Mouse (Mus musculus): ENCODE results near the gene Nudt10. TPM values are rescaled to one million over a fixed set of nuclear protein-coding genes. Genes with fewer than 3 reads are reported as not detected.
"Not testable (repeated sequence)": the region's sequence is repeated elsewhere in the genome, so short reads cannot be mapped to it uniquely, and the experiment has no call there.

Gene Nudt10
- polyA plus RNA-seq (2015; fragmentation: Nextera tagmentation; extraction: Ambion mirVana) = 1.7 and 2.0 TPM in 2 replicates

DNA sequence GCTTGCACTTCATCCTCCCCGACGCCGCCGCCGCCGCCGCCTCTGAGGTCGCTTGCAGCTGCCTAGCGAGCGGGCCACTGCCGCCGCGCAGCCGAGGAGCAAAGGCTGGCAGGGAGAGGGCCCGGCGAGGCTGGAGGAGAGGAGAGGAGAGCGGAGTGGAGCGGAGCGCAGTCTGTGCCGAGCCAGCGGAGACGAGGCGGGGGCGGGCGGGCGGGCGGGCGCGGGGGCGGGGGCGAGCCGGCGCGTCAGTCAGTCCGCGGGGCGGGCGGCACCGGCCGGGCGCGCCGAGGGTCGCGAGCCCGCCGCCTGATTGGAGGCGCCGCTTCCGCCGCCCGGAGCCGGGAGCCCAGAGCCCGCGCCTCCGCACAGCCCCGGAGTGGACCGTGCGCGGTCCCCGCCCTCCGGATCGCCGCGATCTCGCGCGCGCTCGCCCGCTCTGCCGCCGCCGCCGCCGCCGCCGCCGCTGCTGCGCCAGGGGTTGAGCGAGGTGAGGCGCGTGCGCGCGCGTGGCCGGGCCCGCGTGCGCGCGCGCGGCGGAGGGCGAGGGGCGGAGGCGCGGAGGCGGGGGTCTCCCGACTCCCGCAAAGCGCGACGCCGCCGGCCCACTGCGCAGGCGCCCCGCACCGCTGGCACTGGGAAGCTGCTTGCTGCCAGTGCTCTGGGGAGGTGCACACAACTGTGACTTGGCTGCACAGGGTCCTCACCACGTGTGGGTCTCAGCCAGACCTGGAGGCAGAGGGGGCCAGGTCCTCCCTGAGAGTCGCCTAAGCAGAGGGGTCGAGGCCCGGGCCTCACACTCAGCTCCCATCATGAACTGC lies at the start of gene Nudt10:
TSS of gene Nudt10 (minus strand) at position 193 of the 818 bp plus-strand sequence.
- WGBS = 20% methylated on average over 11 of the region's 116 CpGs
- Histone ChIP-seq H3K4me2 (ENCODE audit: low read depth, low read length) (peak within 1 kb of the TSS; percentile 46), H3K4me3 (ENCODE audit: low read length) (peak within 1 kb of the TSS; percentile 30)
- not testable (repeated sequence) for H3K4me1 ChIP-seq (ENCODE audit: control insufficient read depth, insufficient read depth, low read length); H3K9me3 ChIP-seq (replicated peaks; ENCODE audit: control insufficient read depth, low read length); H3K27ac ChIP-seq (ENCODE audit: low read length); H3K36me3 ChIP-seq (ENCODE audit: control insufficient read depth, insufficient read depth); H3K27me3 ChIP-seq (ENCODE audit: control insufficient read depth, insufficient read depth, low read length); H3K9ac ChIP-seq (ENCODE audit: low read length)
- ATAC-seq (replicated peaks; ENCODE audit: extremely low read depth, insufficient read depth, low FRiP score) = peak; percentile 77

DNA sequence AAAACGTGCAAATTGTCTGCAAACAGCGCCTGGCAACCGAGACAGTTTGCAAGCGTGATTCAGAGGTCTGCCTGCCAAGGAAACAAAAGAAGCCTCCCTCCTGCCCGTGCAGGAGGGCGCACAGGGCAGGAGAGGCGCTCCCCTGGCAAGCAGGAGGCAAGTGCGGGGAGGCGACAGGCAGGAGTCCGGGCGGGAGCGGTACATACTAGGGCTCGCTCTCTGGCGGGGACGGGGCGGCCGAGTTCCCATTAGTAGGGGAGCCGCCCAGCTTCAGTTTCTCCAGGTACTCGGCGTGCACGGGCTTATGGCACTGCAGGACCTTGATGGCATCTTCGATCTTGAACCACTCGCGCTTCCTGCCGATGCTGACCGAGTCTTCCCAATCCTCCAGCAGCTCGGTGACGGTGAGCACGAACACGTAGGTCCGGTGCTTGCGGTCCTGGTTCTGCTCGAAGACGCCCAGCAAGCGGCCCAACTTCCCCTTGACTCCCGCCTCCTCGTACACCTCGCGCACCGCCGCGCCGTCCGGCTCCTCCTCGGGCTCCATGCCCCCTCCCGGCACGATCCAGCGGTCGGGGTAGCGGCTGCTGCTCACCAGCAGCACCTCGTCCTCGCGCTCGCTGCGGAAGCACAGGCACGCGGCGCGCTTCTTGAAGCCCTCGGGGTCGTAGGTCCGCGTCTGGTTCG lies 536 bp downstream of the Nudt10 start:
- H3K9ac ChIP-seq (ENCODE audit: low read length); H3K27ac ChIP-seq (ENCODE audit: low read length); H3K27me3 ChIP-seq (ENCODE audit: control insufficient read depth, insufficient read depth, low read length); H3K36me3 ChIP-seq (ENCODE audit: control insufficient read depth, insufficient read depth); H3K9me3 ChIP-seq (replicated peaks; ENCODE audit: control insufficient read depth, low read length); H3K4me1 ChIP-seq (ENCODE audit: control insufficient read depth, insufficient read depth, low read length): not testable (repeated sequence)
- Histone ChIP-seq H3K4me2 (ENCODE audit: low read depth, low read length) (peak overlapping the region; percentile 46), H3K4me3 (ENCODE audit: low read length) (peak overlapping the region; percentile 30)
- WGBS = 17% methylated on average over 14 of the region's 64 CpGs
- peak; percentile 50; the same call in 1 of the 2 replicates for ATAC-seq (replicated peaks; ENCODE audit: extremely low read depth, insufficient read depth, low FRiP score)

DNA sequence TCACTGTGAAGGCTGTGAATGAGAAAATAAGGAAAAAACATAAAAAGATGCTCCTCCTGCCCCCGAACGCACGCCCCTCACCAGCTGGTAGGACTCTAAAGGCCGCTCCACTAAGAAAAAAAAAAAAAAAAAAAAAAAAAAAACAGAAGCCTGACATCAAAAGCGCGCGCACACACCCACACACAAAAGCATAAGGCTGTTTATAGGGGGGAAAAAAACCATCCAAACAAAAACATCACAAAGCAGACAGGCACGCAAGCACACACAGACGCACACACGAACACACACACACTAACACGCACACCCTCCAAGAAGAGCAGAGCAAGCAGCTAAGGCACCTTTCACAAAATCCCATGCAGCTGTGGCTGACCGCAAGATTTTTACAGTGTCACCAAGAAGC lies 1.1 kb downstream of the Nudt10 start:
- peak overlapping the region; percentile 30 for H3K4me3 ChIP-seq (ENCODE audit: low read length)
- 10% methylated on average over 11 of the region's 12 CpGs for WGBS
- no peak overlapping the region for H3K27ac ChIP-seq (ENCODE audit: low read length)
- peak overlapping the region; percentile 46 for H3K4me2 ChIP-seq (ENCODE audit: low read depth, low read length)
- H3K9ac ChIP-seq (ENCODE audit: low read length) = no peak overlapping the region
- H3K27me3 ChIP-seq (ENCODE audit: control insufficient read depth, insufficient read depth, low read length) = no peaks in the 10 kb centered on the region
- H3K9me3 ChIP-seq (replicated peaks; ENCODE audit: control insufficient read depth, low read length) = no peaks in the 10 kb centered on the region
- no peaks in the 10 kb centered on the region for H3K4me1 ChIP-seq (ENCODE audit: control insufficient read depth, insufficient read depth, low read length)
- no peaks in the 10 kb centered on the region for H3K36me3 ChIP-seq (ENCODE audit: control insufficient read depth, insufficient read depth)
- no peak for ATAC-seq (replicated peaks; ENCODE audit: extremely low read depth, insufficient read depth, low FRiP score)

Other genes starting within 250 kb of the Nudt10 start
- gene Nudt11, start 125.6 kb downstream of the Nudt10 start, polyA plus RNA-seq (2015; fragmentation: Nextera tagmentation; extraction: Ambion mirVana) = 1.8 and 2.7 TPM in 2 replicates
- 0.08 TPM in 1 of 2 replicates, not detected in the other for gene AU022751, start 89.6 kb downstream of the Nudt10 start, polyA plus RNA-seq (2015; fragmentation: Nextera tagmentation; extraction: Ambion mirVana)
- 0.16 TPM in 2 replicates for gene Bmp15, start 147.7 kb upstream of the Nudt10 start, polyA plus RNA-seq (2015; fragmentation: Nextera tagmentation; extraction: Ambion mirVana)
- gene Shroom4, start 226.8 kb upstream of the Nudt10 start, polyA plus RNA-seq (2015; fragmentation: Nextera tagmentation; extraction: Ambion mirVana) = 2.7 and 3.3 TPM in 2 replicates

All from heart, embryonic 16.5 days (tissue).